Comparison of ENCODE assay signal across 25 mouse cellular contexts in the genomic region with DNA sequence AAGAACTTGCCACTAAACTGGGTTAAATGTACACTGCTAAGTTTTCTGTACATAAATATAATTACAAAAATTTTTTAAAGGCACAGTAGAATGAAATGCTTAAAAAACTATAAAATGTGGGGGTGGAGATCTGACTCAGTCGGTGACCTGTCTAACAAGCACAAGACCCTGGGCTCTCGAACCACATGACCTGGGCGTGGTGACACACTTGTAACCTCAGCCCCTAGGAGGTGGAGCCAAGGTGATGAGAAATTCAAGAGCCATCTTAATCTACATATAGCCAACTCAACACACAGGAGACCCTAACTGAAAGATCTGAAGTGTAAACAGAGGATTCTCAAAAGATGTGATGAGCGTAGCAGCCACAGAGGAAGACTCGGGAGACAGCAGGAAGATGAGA. TPM values are rescaled to one million over a fixed set of nuclear protein-coding genes. Genes with fewer than 3 reads are reported as not detected.
DNase-seq lines count a peak whose midpoint lies in the region; ATAC-seq and TF ChIP-seq lines count a peak whose summit lies in the region.
"Had no signal": no experiment of that assay in that cellular context is flagged by ENCODE, and none has a peak within 500 bp of the region (broad histone marks: within the 10 kb centered on the region; RNA-seq: fewer than 3 reads in every experiment).

No protein-coding gene starts in this region.

- 81% methylated on average over 5 of the region's 5 CpGs for WGBS in heart, embryonic 10.5 days
- 64% methylated on average over 5 of the region's 5 CpGs for WGBS in liver, embryonic 13.5 days (ENCODE audit: insufficient replicate concordance)
- WGBS in small intestine, adult 2 months, result 77% methylated on average over 5 of the region's 5 CpGs

- no peaks in the 10 kb centered on the region for H3K36me3 ChIP-seq in heart, embryonic 10.5 days
- H3K36me3 ChIP-seq in liver, embryonic 13.5 days, result no peaks in the 10 kb centered on the region
- H3K36me3 ChIP-seq in small intestine, adult 2 months (ENCODE audit: control insufficient read depth, insufficient read depth, low read length), result peaks cover 2% of the 10 kb centered on the region; the same call in 1 of the 2 replicates
- H3K36me3 ChIP-seq: embryonic facial prominence, embryonic 12.5 days; embryonic facial prominence, embryonic 15.5 days; hindbrain, embryonic 10.5 days; hindbrain, embryonic 13.5 days; intestine, embryonic 15.5 days had no signal

- no peak for ATAC-seq in liver, embryonic 13.5 days (ENCODE audit: low read depth)
- ATAC-seq: forebrain, embryonic 16.5 days; hindbrain, embryonic 16.5 days; intestine, embryonic 15.5 days; Patski had no signal

- no peak overlapping the region for H3K4me3 ChIP-seq in heart, embryonic 10.5 days
- no peak overlapping the region for H3K4me3 ChIP-seq in liver, embryonic 13.5 days (replicated peaks)
- no peak overlapping the region for H3K4me3 ChIP-seq in small intestine, adult 2 months (ENCODE audit: low read depth, low read length)
- H3K4me3 ChIP-seq: embryonic facial prominence, embryonic 12.5 days; embryonic facial prominence, embryonic 15.5 days; gastrocnemius, adult 2 months; hindbrain, embryonic 10.5 days; hindbrain, embryonic 13.5 days; intestine, embryonic 15.5 days had no signal

- H3K9ac ChIP-seq in liver, embryonic 13.5 days, result no peak overlapping the region
- H3K9ac ChIP-seq: embryonic facial prominence, embryonic 12.5 days; embryonic facial prominence, embryonic 15.5 days; hindbrain, embryonic 13.5 days; intestine, embryonic 15.5 days had no signal

- peaks cover 39% of the 10 kb centered on the region for H3K4me1 ChIP-seq in heart, embryonic 10.5 days
- H3K4me1 ChIP-seq in liver, embryonic 13.5 days (replicated peaks), result peaks cover 72% of the 10 kb centered on the region
- H3K4me1 ChIP-seq in small intestine, adult 2 months (ENCODE audit: control insufficient read depth, insufficient read depth, insufficient read length, low read length), result peaks cover 47% of the 10 kb centered on the region
- H3K4me1 ChIP-seq: embryonic facial prominence, embryonic 12.5 days had no signal

- no peak for TF ChIP-seq CTCF in small intestine, adult 2 months (IDR thresholded peaks at IDR 0.05; ENCODE audit: extremely low read depth, insufficient read length, insufficient replicate concordance, low read depth, low read length)

- no peaks in the 10 kb centered on the region for H3K27me3 ChIP-seq in heart, embryonic 10.5 days (ENCODE audit: insufficient read depth, poor library complexity, severe bottlenecking)
- 0 out of 2 replicates have a peak, but pooled peaks cover 3% of the 10 kb centered on the region for H3K27me3 ChIP-seq in liver, embryonic 13.5 days
- no peaks in the 10 kb centered on the region for H3K27me3 ChIP-seq in small intestine, adult 2 months (ENCODE audit: control insufficient read depth, insufficient read depth, low read length)
- H3K27me3 ChIP-seq: embryonic facial prominence, embryonic 12.5 days; embryonic facial prominence, embryonic 15.5 days; hindbrain, embryonic 13.5 days; intestine, embryonic 15.5 days; Patski had no signal

- TF ChIP-seq POLR2A in small intestine, adult 2 months (IDR thresholded peaks at IDR 0.05; ENCODE audit: low read depth, low read length), result no peak

- H3K27ac ChIP-seq in heart, embryonic 10.5 days, result no peak overlapping the region
- H3K27ac ChIP-seq in liver, embryonic 13.5 days, result peak overlapping the region; percentile 88
- peak overlapping the region; percentile 25; the same call in 1 of the 2 replicates for H3K27ac ChIP-seq in small intestine, adult 2 months (ENCODE audit: insufficient read depth, low read depth, low read length)
- H3K27ac ChIP-seq: embryonic facial prominence, embryonic 12.5 days; embryonic facial prominence, embryonic 15.5 days; gastrocnemius, adult 2 months; hindbrain, embryonic 10.5 days; hindbrain, embryonic 13.5 days; intestine, embryonic 15.5 days had no signal

- DNase-seq in heart, embryonic 10.5 days (ENCODE audit: low spot score), result peak; percentile 74
- no peak for DNase-seq in heart, adult 8-10 months (ENCODE audit: low spot score)
- DNase-seq in 3T3-L1 (ENCODE audit: low read depth, low spot score), result peak; percentile 25
- DNase-seq in liver, embryonic 13.5 days, result no peak
- DNase-seq in cerebellum, adult 9-10 months, result no peak
- DNase-seq in frontal cortex, postnatal 25 days (ENCODE audit: low spot score in 2 of 2), result no peak
- DNase-seq: adrenal gland, postnatal 10 days; adrenal gland, postnatal 36 days; cerebellum, adult 18-20 months; cerebellum, adult 9-11 months; cerebellum, postnatal 25 days; gastrocnemius, adult 2 months; gastrocnemius, postnatal 14 days; heart, adult 18-20 months; heart, postnatal 36 days had no signal

- no peaks in the 10 kb centered on the region for H3K9me3 ChIP-seq in heart, embryonic 10.5 days
- no peaks in the 10 kb centered on the region for H3K9me3 ChIP-seq in liver, embryonic 13.5 days (replicated peaks)
- H3K9me3 ChIP-seq: embryonic facial prominence, embryonic 12.5 days; embryonic facial prominence, embryonic 15.5 days; hindbrain, embryonic 10.5 days; hindbrain, embryonic 13.5 days; intestine, embryonic 15.5 days had no signal

- H3K4me2 ChIP-seq in liver, embryonic 13.5 days, result no peak overlapping the region
- H3K4me2 ChIP-seq: embryonic facial prominence, embryonic 12.5 days; embryonic facial prominence, embryonic 15.5 days; heart, embryonic 11.5 days; hindbrain, embryonic 13.5 days; intestine, embryonic 15.5 days had no signal

RNA-seq across cellular contexts. Expression of gene Gipc2, which starts 11.9 kb away (rescaled TPM):
- 4.2 and 10.8 TPM in 2 replicates for polyA plus RNA-seq in heart, embryonic 10.5 days (2016; fragmentation: Nextera tagmentation; extraction: Ambion mirVana)
- 1 to 10 TPM; 3.0 to 4.8 (median 3.4) TPM for total RNA-seq in heart, adult 8-10 months (2022)
- polyA plus RNA-seq in liver, embryonic 13.5 days (2015; fragmentation: Nextera tagmentation; extraction: Ambion mirVana), result 12.3 and 21.0 TPM in 2 replicates
- 52.0 and 121 TPM in 2 replicates for polyA plus RNA-seq in small intestine, adult 2 months (2012; rRNA removed)

RNA-seq across cellular contexts. Expression of gene Dnajb4, which starts 56.0 kb away (rescaled TPM):
- 30.5 and 32.1 TPM in 2 replicates for polyA plus RNA-seq in heart, embryonic 10.5 days (2016; fragmentation: Nextera tagmentation; extraction: Ambion mirVana)
- 100 to 1,000 TPM in 2 of 4 experiments, 10 to 100 TPM in 2; 88.0 to 125 (median 101) TPM for total RNA-seq in heart, adult 8-10 months (2022)
- polyA plus RNA-seq in liver, embryonic 13.5 days (2015; fragmentation: Nextera tagmentation; extraction: Ambion mirVana), result 35.2 and 46.3 TPM in 2 replicates
- polyA plus RNA-seq in small intestine, adult 2 months (2012; rRNA removed), result 0.48 and 1.4 TPM in 2 replicates

RNA-seq across cellular contexts. Expression of gene Fubp1, which starts 56.1 kb away (rescaled TPM):
- 179 and 249 TPM in 2 replicates for polyA plus RNA-seq in heart, embryonic 10.5 days (2016; fragmentation: Nextera tagmentation; extraction: Ambion mirVana)
- total RNA-seq in heart, adult 8-10 months (2022), result 10 to 100 TPM; 44.3 to 55.0 (median 52.5) TPM
- 99.4 and 128 TPM in 2 replicates for polyA plus RNA-seq in liver, embryonic 13.5 days (2015; fragmentation: Nextera tagmentation; extraction: Ambion mirVana)
- polyA plus RNA-seq in small intestine, adult 2 months (2012; rRNA removed), result 9.3 and 18.4 TPM in 2 replicates

Comparison
In these comparisons a context has a peak if more than half of its experiments do, and no peak if none do; other contexts are left out.
1. DNase-seq: peak in heart, embryonic 10.5 days (single experiment) and 3T3-L1 (single experiment); none in heart, adult 8-10 months (single experiment), liver, embryonic 13.5 days (single experiment), cerebellum, adult 9-10 months (single experiment) and frontal cortex, postnatal 25 days (0 of 2).
2. RNA of gene Dnajb4, which starts 56.0 kb away (polyA plus RNA-seq): 35.2 to 46.3 TPM in liver, embryonic 13.5 days and 30.5 to 32.1 TPM in heart, embryonic 10.5 days; 0.48 to 1.4 TPM in small intestine, adult 2 months; every median in the first group is over 10 times any median in the second.